Mouse (Mus musculus): ENCODE measurements at regions not wholly inside any gene's neighbourhood (a gene's known extent, or its start where the extent isn't known, plus 50 kb on each side); places are given as distances from the start of the nearest gene placed in this dataset.

DNA sequence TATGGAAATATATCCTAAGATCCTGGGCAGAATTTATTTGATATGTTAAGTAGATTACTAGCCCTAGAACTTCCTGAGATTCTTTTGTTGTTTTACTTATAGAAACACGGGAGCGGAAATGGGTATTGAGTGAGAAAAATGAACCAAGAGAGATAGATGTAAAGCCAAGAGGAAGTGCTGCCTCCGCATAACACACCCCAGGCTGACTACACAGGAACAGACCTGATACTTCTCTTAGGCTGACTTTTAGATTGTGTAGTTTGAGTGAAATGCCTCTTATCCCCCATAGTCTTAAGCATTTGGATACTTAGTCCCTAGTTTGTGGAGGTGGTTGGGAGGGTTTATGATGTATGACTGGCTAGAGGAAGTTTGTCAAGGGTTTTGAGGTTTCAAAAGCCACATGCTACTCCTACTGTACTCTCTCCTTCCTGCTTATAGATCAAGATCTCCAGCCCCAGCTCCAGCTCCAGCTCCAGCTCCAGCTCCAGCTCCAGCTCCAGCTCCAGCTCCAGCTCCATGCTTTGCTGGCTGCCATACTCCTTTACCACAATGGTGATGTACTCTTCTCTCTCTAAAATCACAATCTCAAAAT is 210.0 kb upstream of the Nrp1 start:
- in situ Hi-C loops (cut with MboI, MseI), result no loop called here

DNA sequence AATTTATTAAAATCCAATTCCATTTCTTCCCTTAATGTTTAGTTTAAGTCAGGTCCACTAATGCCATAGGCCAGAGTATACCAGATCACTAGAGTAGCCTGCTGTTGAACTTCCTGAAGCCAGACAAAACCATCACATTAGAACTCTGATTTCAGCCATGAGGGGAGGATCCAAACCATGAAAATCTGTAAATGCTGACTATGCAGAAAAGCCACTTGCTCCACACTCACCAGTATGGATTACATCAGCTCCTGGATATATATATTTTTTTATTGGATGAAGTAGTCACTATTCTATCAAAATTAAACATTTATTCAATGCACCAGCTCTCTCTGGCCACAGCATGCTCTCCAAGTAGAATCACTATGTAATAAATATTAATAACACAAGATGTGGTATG is 202.8 kb upstream of the Nrp1 start:
- in situ Hi-C loops (cut with MboI, MseI), result no loop called here

- in situ Hi-C loops (cut with MboI, MseI), result no loop called here
These were observed 202.2 kb upstream of the Nrp1 start for GRCm38 (mm10) chr8:128156221-128156620.

GRCm38 (mm10) chr8:128162857-128163256 is 195.5 kb upstream of the Nrp1 start:
- in situ Hi-C loops (cut with MboI, MseI), result loop anchor here (10.0 kb wide), 2 partner anchors 362 to 492 kb away; no protein-coding TSS in a partner anchor

GRCm38 (mm10) chr8:128164976-128165375 is 193.4 kb upstream of the Nrp1 start:
- in situ Hi-C loops (cut with MboI, MseI), result loop anchor here (10.0 kb wide), 2 partner anchors 360 to 490 kb away; no protein-coding TSS in a partner anchor

DNA sequence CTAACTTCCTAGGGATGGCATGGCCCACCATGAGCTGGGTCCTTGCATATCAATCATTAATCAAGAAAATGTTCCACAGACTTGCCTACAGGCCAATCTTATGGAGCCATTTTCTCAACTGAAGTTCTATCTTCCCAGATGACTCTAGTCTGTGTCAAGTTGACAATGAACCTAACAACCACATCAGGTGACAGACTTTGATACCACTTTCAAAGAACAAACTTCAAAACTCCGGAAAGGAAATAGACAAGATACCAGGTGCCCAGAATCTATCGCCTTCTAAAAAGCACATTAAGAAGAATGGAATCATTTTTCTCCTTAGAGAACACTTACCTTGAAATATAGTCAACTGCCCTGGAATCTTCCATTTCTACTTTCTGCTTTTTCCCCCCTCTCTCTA is 192.8 kb upstream of the Nrp1 start:
- in situ Hi-C loops (cut with MboI, MseI), result loop anchor here (10.0 kb wide), 2 partner anchors 359 to 489 kb away; no protein-coding TSS in a partner anchor

- in situ Hi-C loops (cut with MboI, MseI), result loop anchor here (10.0 kb wide), 2 partner anchors 359 to 489 kb away; no protein-coding TSS in a partner anchor
These were observed 192.3 kb upstream of the Nrp1 start for GRCm38 (mm10) chr8:128166097-128166496.

DNA sequence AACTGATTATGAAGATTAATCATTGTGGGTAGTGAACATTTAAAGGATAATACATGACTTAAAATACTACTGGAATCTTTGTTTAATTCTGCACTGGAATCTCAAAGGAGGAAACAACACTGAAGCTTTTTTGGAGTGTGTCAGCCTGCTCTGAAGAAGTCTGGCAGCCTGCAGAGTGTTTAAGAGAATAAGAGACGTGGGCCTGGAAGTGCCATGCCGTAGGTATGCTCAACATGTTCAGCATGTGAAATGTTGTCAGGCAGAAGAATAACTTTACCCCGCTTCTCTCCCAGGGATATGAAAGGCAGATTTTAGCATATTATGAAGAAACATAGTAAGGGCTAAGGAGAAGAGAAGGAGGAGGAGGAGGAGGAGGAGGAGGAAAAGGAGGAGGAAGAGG is 189.6 kb upstream of the Nrp1 start:
- in situ Hi-C loops (cut with MboI, MseI), result loop anchor here (10.0 kb wide), 2 partner anchors 356 to 486 kb away; no protein-coding TSS in a partner anchor

- in situ Hi-C loops (cut with MboI, MseI), result no loop called here
These were observed 187.3 kb upstream of the Nrp1 start for GRCm38 (mm10) chr8:128171116-128171515.

GRCm38 (mm10) chr8:128180214-128180613 is 178.2 kb upstream of the Nrp1 start:
- in situ Hi-C loops (cut with MboI, MseI), result no loop called here

DNA sequence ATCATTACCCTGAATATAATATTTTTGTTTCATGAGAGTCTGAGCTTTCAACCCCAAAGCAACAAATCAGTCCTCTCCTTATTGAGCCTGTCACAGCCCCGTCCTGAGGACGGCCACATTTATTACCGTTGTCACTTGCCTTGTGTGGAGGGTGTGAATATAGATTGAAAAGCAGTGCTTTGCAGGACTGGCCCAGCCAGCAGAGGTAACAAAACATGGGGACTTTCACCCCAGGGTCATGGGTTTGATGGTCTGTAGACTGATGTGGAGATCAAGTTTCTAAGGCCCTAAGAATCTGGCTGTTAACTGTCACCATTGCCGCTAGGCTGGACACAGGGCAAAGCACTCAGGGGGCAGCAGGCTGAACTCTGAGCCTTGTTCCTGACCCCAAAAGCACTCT is 175.3 kb upstream of the Nrp1 start:
- in situ Hi-C loops (cut with MboI, MseI), result no loop called here

- in situ Hi-C loops (cut with MboI, MseI), result no loop called here
These were observed 170.1 kb upstream of the Nrp1 start for GRCm38 (mm10) chr8:128188321-128188720.

DNA sequence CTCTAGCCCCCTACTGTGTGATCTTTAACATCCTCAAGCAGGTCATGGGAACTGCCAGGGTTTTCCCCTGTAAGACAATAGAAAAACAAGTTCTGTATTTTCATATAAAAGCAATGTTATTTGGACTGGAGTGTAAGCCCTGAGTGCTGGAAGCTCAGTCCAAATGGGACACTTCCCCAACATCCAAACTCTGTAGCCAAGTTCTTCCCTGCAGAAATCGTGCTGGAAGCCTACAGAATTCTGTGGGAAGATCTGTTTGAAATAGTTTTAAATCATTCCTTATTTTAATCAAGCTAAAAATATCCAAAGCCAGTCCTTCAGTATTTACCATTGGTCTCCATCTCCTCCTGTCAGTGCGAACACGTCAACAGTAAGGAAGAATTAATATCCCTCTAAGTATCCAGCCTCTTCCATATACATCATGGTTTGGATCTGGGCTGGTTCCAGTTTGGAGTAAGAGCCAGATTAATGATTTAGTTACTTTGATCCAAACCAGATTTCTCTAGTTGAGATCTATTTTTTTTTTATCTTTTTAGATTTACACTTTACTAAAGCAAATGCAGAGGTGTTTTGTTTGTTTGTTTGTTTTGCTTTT is 165.0 kb upstream of the Nrp1 start:
- in situ Hi-C loops (cut with MboI, MseI), result no loop called here

GRCm38 (mm10) chr8:128200815-128201214 is 157.6 kb upstream of the Nrp1 start:
- in situ Hi-C loops (cut with MboI, MseI), result no loop called here

GRCm38 (mm10) chr8:128201635-128202034 is 156.8 kb upstream of the Nrp1 start:
- in situ Hi-C loops (cut with MboI, MseI), result no loop called here

DNA sequence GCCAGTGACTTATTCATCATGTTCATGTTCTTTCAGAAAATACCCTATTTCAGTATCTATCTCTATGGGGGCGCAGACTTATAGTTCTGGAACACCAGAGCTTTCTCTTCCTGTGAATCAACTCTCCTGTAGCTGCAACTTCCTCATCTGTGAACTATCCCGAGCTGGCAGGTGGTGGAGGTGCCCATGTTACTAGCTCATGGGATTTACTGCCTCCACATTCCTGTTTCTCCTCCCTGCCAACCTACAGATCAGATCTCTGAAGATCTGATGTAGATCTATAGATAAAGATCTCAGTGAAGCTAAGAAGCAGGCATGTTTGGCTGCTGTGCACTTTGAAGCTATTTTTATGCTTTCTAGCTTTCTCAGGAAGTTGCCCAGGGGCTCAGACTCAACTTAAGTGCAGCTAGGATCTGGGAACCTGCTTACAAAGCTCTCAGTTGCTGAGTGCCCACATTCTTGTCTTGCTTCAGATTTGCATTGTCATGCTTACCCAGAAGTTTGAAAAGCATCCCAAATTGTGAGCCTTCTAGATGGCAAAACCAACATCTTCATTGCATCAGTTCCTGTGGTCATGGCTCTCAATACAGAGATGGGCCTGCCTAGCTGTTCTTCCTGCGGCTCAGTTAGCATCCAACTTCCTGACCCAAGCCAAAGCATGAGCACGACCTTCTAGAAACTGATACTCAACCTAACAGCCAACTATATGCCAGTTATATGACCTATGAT is 156.1 kb upstream of the Nrp1 start:
- in situ Hi-C loops (cut with MboI, MseI), result no loop called here

GRCm38 (mm10) chr8:128204803-128205202 is 153.6 kb upstream of the Nrp1 start:
- in situ Hi-C loops (cut with MboI, MseI), result no loop called here

DNA sequence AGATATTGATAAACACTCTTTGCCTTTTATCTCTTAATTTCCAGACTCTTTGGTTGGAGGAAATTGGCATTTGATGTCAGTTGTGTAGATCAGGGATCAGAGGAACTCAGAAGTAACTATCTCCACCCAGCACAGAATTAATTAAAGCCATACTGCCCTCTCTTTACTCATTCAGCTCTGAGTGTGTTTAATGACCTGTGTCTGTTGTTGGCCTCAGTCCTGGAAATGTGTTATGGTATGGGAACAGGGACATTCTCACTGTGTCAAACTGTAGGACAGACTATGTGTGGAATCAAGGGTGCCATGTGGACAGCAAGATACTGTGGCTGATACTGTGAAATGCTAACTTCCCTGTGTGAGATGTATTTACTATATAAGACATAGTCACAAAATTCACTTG is 151.3 kb upstream of the Nrp1 start:
- in situ Hi-C loops (cut with MboI, MseI), result no loop called here

DNA sequence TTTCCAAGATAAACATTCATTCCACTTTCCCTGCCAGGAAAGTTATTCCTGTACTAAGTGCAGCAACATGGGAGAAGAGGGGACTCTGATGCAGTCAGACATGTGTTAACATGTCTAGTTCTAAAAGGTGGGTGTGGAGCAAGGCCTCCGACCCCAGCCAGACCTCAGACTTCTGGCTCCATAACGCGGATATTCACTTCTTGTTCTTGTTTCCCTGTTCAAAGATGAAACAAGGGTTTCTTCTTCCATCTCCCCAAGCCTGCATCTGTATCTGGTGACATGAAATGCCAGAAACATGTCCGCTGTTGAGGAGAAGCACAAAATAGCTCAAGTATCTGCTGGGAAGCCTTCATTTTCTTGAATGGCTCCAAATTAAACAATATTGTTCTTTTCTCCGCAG is 147.6 kb upstream of the Nrp1 start:
- in situ Hi-C loops (cut with MboI, MseI), result no loop called here

DNA sequence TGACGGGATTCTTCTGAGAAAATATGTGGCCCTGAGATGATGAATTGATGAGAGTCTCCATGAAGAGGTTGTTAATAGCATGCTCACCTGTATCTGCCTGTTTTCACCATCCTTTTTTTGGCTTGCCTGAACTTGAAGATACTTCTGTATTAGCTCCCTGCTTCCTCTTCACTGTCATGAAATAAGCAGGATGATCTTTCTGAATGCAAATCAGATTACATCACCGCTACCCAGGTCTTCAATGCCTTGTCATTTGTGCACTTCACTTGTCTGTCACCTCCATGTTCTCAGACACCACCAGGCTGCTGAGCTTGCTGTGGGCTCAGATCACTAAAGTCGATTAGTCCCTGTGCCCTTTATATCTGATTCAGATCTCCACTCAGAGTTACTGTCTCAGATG is 146.2 kb upstream of the Nrp1 start:
- in situ Hi-C loops (cut with MboI, MseI), result no loop called here

DNA sequence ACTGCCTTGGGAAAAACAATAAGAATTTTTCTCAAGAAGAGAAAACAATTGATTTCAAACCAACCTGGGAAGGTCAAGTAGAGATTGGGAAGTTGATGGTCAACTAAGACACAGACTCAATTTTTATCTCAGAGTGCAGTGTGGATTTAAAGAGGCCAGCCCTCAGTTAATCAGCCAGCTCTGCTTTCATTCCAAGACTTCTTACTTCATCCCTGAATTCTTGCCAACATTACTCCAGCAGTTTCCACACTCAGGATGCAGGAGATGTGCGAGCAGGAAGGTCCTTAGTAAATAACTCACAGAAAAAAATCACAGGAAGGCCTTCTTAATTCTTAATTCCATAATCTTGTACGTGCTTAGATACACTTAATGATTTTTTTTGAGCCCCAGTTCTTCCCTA is 144.1 kb upstream of the Nrp1 start:
- in situ Hi-C loops (cut with MboI, MseI), result no loop called here

GRCm38 (mm10) chr8:128218886-128219285 is 139.5 kb upstream of the Nrp1 start:
- in situ Hi-C loops (cut with MboI, MseI), result no loop called here

- in situ Hi-C loops (cut with MboI, MseI), result no loop called here
These were observed 138.9 kb upstream of the Nrp1 start for GRCm38 (mm10) chr8:128219539-128219938.
